Mouse (Mus musculus) kidney, adult 2 months (tissue): Measurements from ENCODE around the gene Cand2. TPM values are rescaled to one million over a fixed set of nuclear protein-coding genes. Genes with fewer than 3 reads are reported as not detected.

Experiments used
- DNase-seq: peaks from one replicate; pipeline ENCODE4 v3.0.0; 2021
- H3K27ac ChIP-seq: fragments of 200-500 bp; 2 replicates; pipeline ENCODE4 v1.5.1; 2012; ENCODE audit warnings: low read depth, low read length, control low read depth, inconsistent platforms; ENCODE audit not compliant: insufficient read depth
- H3K27me3 ChIP-seq: fragments of 200-500 bp; replicated peaks from 2 replicates; pipeline ENCODE4 v1.6.1; 2012; ENCODE audit warnings: mild to moderate bottlenecking, moderate library complexity, low read length, inconsistent platforms; ENCODE audit not compliant: control insufficient read depth, insufficient read depth
- H3K36me3 ChIP-seq: fragments of 200-500 bp; 2 replicates; pipeline ENCODE4 v1.6.1; 2012; ENCODE audit warnings: mild to moderate bottlenecking, moderate library complexity, low read length, inconsistent platforms; ENCODE audit not compliant: control insufficient read depth, insufficient read depth
- H3K4me1 ChIP-seq: fragments of 200-500 bp; 2 replicates; pipeline ENCODE4 v1.6.1; 2011; ENCODE audit warnings: low read length; ENCODE audit not compliant: control insufficient read depth, insufficient read depth
- H3K4me3 ChIP-seq: fragments of 200-500 bp; 2 replicates; pipeline ENCODE4 v1.5.1; 2011; ENCODE audit warnings: mild to moderate bottlenecking, low read depth, low read length, control low read depth; ENCODE audit not compliant: insufficient read depth
- CTCF ChIP-seq: fragments of 200-500 bp; conservative IDR thresholded peaks from 2 replicates; pipeline ENCODE4 v1.5.1; 2011; ENCODE audit warnings: low read depth, mild to moderate bottlenecking, control low read depth, low read length, moderate library complexity, mixed read lengths; ENCODE audit not compliant: insufficient read depth, insufficient read length
- POLR2A ChIP-seq: fragments of 200-500 bp; IDR thresholded peaks from one replicate; pipeline ENCODE4 v1.6.1; 2011; ENCODE audit warnings: low read depth, low read length, control low read depth
- WGBS: fragments of 180-500 bp; shearing (Covaris S2); methylation state at CpG from one replicate; pipeline ENCODE4 v1.1.7; 2018; 5-methylcytosine and 5-hydroxymethylcytosine counted together
- polyA plus RNA-seq: library from polyadenylated mRNA; depleted of rRNA; stranded (reverse); fragments of >200 nt; gene quantifications from 2 replicates; pipeline ENCODE4 v1.2.3, GENCODE M21; 2012

Cand2 gene
- polyA plus RNA-seq, 1 experiment = 4.0 TPM

GRCm38 (mm10) chr6:115743569-115743968 is 30.8 kb upstream of the Cand2 start:
- Histone ChIP-seq H3K27me3 (no peaks in the 10 kb centered on the region), H3K27ac (no peak overlapping the region), H3K36me3 (no peaks in the 10 kb centered on the region), H3K4me3 (no peak overlapping the region), H3K4me1 (no peaks in the 10 kb centered on the region)
- WGBS = 0% methylated on average over 1 of the region's 1 CpGs
- no peak for DNase-seq
- TF ChIP-seq POLR2A (no peak), CTCF (no peak)

GRCm38 (mm10) chr6:115746326-115746725 is 28.0 kb upstream of the Cand2 start:
- Histone ChIP-seq H3K27ac (no peak overlapping the region), H3K27me3 (no peaks in the 10 kb centered on the region), H3K4me1 (no peaks in the 10 kb centered on the region), H3K36me3 (no peaks in the 10 kb centered on the region), H3K4me3 (no peak overlapping the region)
- WGBS = 76% methylated on average over 1 of the region's 1 CpGs
- no peak for TF ChIP-seq CTCF
- DNase-seq = no peak

GRCm38 (mm10) chr6:115755536-115755935 is 18.8 kb upstream of the Cand2 start:
- WGBS = 89% methylated on average over 7 of the region's 7 CpGs
- TF ChIP-seq CTCF (no peak), POLR2A (no peak)
- Histone ChIP-seq H3K27me3 (no peaks in the 10 kb centered on the region), H3K4me1 (no peaks in the 10 kb centered on the region), H3K36me3 (no peaks in the 10 kb centered on the region), H3K27ac (no peak overlapping the region), H3K4me3 (no peak overlapping the region)
- no peak for DNase-seq

GRCm38 (mm10) chr6:115758981-115759435 is 15.3 kb upstream of the Cand2 start:
- Histone ChIP-seq H3K27me3 (no peaks in the 10 kb centered on the region), H3K27ac (no peak overlapping the region), H3K4me1 (no peaks in the 10 kb centered on the region; the same call in 1 of the 2 replicates), H3K4me3 (no peak overlapping the region), H3K36me3 (no peaks in the 10 kb centered on the region)
- 34% methylated on average over 9 of the region's 9 CpGs for WGBS
- DNase-seq = no peak
- TF ChIP-seq POLR2A (no peak), CTCF (no peak)

- Histone ChIP-seq H3K4me3 (no peak overlapping the region), H3K4me1 (no peaks in the 10 kb centered on the region; the same call in 1 of the 2 replicates), H3K27ac (no peak overlapping the region), H3K27me3 (no peaks in the 10 kb centered on the region), H3K36me3 (no peaks in the 10 kb centered on the region)
- peak; percentile 25 for DNase-seq
- 48% methylated on average over 5 of the region's 5 CpGs for WGBS
- TF ChIP-seq POLR2A (no peak), CTCF (no peak)
These were observed 14.9 kb upstream of the Cand2 start for GRCm38 (mm10) chr6:115759461-115759860.

- no peak overlapping the region for H3K4me3 ChIP-seq
- TF ChIP-seq CTCF (no peak), POLR2A (no peak)
- WGBS = 97% methylated on average over 4 of the region's 4 CpGs
- H3K4me1 ChIP-seq = no peaks in the 10 kb centered on the region; the same call in 1 of the 2 replicates
- DNase-seq = no peak
- no peaks in the 10 kb centered on the region for H3K36me3 ChIP-seq
- H3K27ac ChIP-seq = no peak overlapping the region
- no peaks in the 10 kb centered on the region for H3K27me3 ChIP-seq
These were observed 14.2 kb upstream of the Cand2 start for GRCm38 (mm10) chr6:115760137-115760536.

- no peaks in the 10 kb centered on the region for H3K36me3 ChIP-seq
- H3K27ac ChIP-seq = no peak overlapping the region
- H3K4me1 ChIP-seq = no peaks in the 10 kb centered on the region; the same call in 1 of the 2 replicates
- H3K27me3 ChIP-seq = no peaks in the 10 kb centered on the region
- no peak for DNase-seq
- 52% methylated on average over 4 of the region's 4 CpGs for WGBS
- TF ChIP-seq CTCF (no peak), POLR2A (no peak)
- no peak overlapping the region for H3K4me3 ChIP-seq
These were observed 13.4 kb upstream of the Cand2 start for GRCm38 (mm10) chr6:115760982-115761381.
